Mouse (Mus musculus): ENCODE results near the gene Myh3. TPM values are rescaled to one million over a fixed set of nuclear protein-coding genes. Genes with fewer than 3 reads are reported as not detected.

Gene Myh3
- polyA plus RNA-seq, 2 experiments: 0.06 TPM

DNA sequence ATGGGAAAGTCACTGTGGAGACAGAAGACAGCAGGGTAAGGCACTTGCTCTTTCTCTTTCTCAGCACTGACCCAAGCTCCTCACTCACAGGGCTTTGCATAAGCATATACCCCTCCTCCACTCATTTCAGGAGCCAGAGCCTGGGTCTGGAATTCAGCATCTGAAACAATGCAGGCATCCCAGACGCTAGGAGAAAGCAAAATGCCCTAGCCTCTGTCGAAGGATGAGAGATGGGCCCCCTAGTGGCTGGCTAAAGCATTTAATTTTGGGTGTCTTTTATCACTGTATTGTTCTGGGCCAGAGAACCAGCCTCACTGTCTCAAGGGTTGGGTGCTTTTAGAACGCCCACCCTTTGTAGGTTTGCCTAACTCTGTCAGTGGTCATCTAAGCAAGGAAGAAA, 2.1 kb downstream of the Myh3 start:
- no peaks in the 10 kb centered on the region for H3K9me3 ChIP-seq (ENCODE audit: control insufficient read depth, low read length)
- H3K9ac ChIP-seq (replicated peaks): no peak overlapping the region
- H3K4me2 ChIP-seq (ENCODE audit: low read depth): no peak overlapping the region
- no peak overlapping the region for H3K27ac ChIP-seq
- no peaks in the 10 kb centered on the region for H3K36me3 ChIP-seq (replicated peaks; ENCODE audit: control insufficient read depth, insufficient read depth, low read depth)
- no peak overlapping the region for H3K4me3 ChIP-seq (ENCODE audit: insufficient read depth in 1 of 2, low read depth in 2 of 2, low read length in 2 of 2)
- no peak for TF ChIP-seq EP300 (IDR thresholded peaks at IDR 0.05; ENCODE audit: low read depth)
- peak; percentile 78 for TF ChIP-seq CTCF (IDR thresholded peaks at IDR 0.05; ENCODE audit: low read depth)
- DNase-seq (ENCODE audit: low read depth in 3 of 3, low spot score in 3 of 3) (peak in 2 of 3 experiments; percentile 9 to 11), ATAC-seq (ENCODE audit: insufficient read depth) (no peak)
- peaks cover 13% of the 10 kb centered on the region for H3K27me3 ChIP-seq (ENCODE audit: control insufficient read depth, insufficient read depth, low read length)
- no peaks in the 10 kb centered on the region for H3K4me1 ChIP-seq (replicated peaks; ENCODE audit: control insufficient read depth in 2 of 2, insufficient read depth in 2 of 2, low read length in 1 of 2)
- 2% methylated on average over 3 of the region's 3 CpGs for whole genome bisulfite sequencing (ENCODE audit: insufficient replicate concordance)

DNA sequence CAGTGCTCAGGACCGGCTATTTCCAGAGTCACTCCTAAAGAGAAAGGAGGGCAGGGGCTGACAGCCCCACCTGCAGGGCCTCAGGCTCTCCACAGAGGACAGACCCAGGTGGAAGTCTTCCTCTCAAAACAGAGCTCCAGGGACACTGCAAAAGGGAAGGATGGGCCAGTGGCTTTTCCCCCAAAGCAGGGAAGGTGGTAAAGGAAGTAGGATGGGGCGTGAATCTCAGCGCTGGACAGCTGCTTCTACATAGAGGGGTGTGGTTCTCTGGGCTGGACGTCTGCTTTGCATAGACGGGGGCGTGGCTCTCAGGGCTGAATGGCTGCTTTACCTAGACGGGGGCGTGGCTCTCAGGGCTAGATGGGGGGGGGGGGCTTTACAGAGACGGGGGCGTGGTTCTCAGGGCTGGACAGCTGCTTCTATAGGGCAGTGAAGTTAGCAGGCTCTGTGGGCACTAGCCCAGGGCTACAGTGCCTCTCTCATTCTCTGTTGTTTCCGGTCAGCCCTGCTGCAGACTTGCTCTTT, 3.1 kb downstream of the Myh3 start:
- WGBS (ENCODE audit: insufficient replicate concordance): 9% methylated on average over 11 of the region's 11 CpGs
- H3K4me1 ChIP-seq (replicated peaks; ENCODE audit: control insufficient read depth in 2 of 2, insufficient read depth in 2 of 2, low read length in 1 of 2): no peaks in the 10 kb centered on the region
- H3K4me3 ChIP-seq (ENCODE audit: insufficient read depth in 1 of 2, low read depth in 2 of 2, low read length in 2 of 2): no peak overlapping the region
- DNase-seq (ENCODE audit: low read depth in 3 of 3, low spot score in 3 of 3): peak; percentile 20 to 30 (median 24)
- TF ChIP-seq CTCF (IDR thresholded peaks at IDR 0.05; ENCODE audit: low read depth) (no peak), EP300 (IDR thresholded peaks at IDR 0.05; ENCODE audit: low read depth) (no peak)
- no peak overlapping the region for H3K27ac ChIP-seq
- ATAC-seq (ENCODE audit: insufficient read depth): peak; percentile 42; the same call in 1 of the 2 replicates
- H3K36me3 ChIP-seq (replicated peaks; ENCODE audit: control insufficient read depth, insufficient read depth, low read depth): no peaks in the 10 kb centered on the region
- H3K4me2 ChIP-seq (ENCODE audit: low read depth): no peak overlapping the region
- no peaks in the 10 kb centered on the region for H3K9me3 ChIP-seq (ENCODE audit: control insufficient read depth, low read length)
- peaks cover 13% of the 10 kb centered on the region for H3K27me3 ChIP-seq (ENCODE audit: control insufficient read depth, insufficient read depth, low read length)
- no peak overlapping the region for H3K9ac ChIP-seq (replicated peaks)

DNA sequence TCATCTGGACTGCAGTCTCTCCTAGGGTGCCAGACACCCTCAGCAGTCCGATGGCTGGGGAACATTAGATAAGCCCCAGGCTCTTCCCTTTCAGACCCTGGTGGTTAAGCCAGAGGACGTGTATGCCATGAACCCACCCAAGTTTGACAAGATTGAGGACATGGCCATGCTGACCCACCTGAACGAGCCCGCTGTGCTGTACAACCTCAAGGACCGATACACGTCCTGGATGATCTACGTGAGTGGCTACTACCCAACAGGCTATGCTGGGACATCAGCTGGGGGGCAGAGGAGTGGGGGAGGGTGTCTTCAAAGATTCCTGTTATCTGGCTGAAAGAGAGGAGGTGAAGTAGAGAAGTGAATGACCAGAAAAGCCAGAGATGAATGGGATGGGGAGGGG, 4.1 kb downstream of the Myh3 start:
- H3K9ac ChIP-seq (replicated peaks): no peak overlapping the region
- H3K4me3 ChIP-seq (ENCODE audit: insufficient read depth in 1 of 2, low read depth in 2 of 2, low read length in 2 of 2): no peak overlapping the region
- no peaks in the 10 kb centered on the region for H3K36me3 ChIP-seq (replicated peaks; ENCODE audit: control insufficient read depth, insufficient read depth, low read depth)
- peaks cover 13% of the 10 kb centered on the region for H3K27me3 ChIP-seq (ENCODE audit: control insufficient read depth, insufficient read depth, low read length)
- H3K4me1 ChIP-seq (replicated peaks; ENCODE audit: control insufficient read depth in 2 of 2, insufficient read depth in 2 of 2, low read length in 1 of 2): no peaks in the 10 kb centered on the region
- ATAC-seq (ENCODE audit: insufficient read depth) (no peak), DNase-seq (ENCODE audit: low read depth in 3 of 3, low spot score in 3 of 3) (no peak)
- H3K4me2 ChIP-seq (ENCODE audit: low read depth): no peak overlapping the region
- H3K9me3 ChIP-seq (ENCODE audit: control insufficient read depth, low read length): no peaks in the 10 kb centered on the region
- TF ChIP-seq CTCF (IDR thresholded peaks at IDR 0.05; ENCODE audit: low read depth) (no peak), EP300 (IDR thresholded peaks at IDR 0.05; ENCODE audit: low read depth) (no peak)
- 47% methylated on average over 7 of the region's 7 CpGs for WGBS (ENCODE audit: insufficient replicate concordance)
- no peak overlapping the region for H3K27ac ChIP-seq

DNA sequence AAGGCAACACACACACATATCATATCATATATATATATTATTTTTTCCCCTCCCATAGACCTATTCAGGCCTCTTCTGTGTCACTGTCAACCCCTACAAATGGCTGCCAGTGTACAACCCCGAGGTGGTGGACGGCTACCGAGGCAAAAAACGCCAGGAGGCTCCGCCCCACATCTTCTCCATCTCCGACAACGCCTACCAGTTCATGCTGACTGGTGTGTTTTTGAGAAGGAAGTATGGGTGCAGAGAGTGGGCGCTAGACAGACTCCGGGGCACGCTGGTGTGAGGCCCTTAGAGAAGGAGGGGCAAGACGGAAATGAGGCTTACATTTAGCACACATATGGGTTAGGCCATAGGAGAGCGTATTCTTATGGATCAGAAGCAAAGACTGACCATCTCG, 4.7 kb downstream of the Myh3 start:
- H3K27me3 ChIP-seq (ENCODE audit: control insufficient read depth, insufficient read depth, low read length): peaks cover 13% of the 10 kb centered on the region
- DNase-seq (ENCODE audit: low read depth in 3 of 3, low spot score in 3 of 3): no peak
- no peak for TF ChIP-seq EP300 (IDR thresholded peaks at IDR 0.05; ENCODE audit: low read depth)
- TF ChIP-seq CTCF (IDR thresholded peaks at IDR 0.05; ENCODE audit: low read depth): no peak
- H3K36me3 ChIP-seq (replicated peaks; ENCODE audit: control insufficient read depth, insufficient read depth, low read depth): no peaks in the 10 kb centered on the region
- H3K4me2 ChIP-seq (ENCODE audit: low read depth): no peak overlapping the region
- H3K4me1 ChIP-seq (replicated peaks; ENCODE audit: control insufficient read depth in 2 of 2, insufficient read depth in 2 of 2, low read length in 1 of 2): no peaks in the 10 kb centered on the region
- no peak for ATAC-seq (ENCODE audit: insufficient read depth)
- no peak overlapping the region for H3K4me3 ChIP-seq (ENCODE audit: insufficient read depth in 1 of 2, low read depth in 2 of 2, low read length in 2 of 2)
- no peak overlapping the region for H3K27ac ChIP-seq
- no peaks in the 10 kb centered on the region for H3K9me3 ChIP-seq (ENCODE audit: control insufficient read depth, low read length)
- 55% methylated on average over 13 of the region's 13 CpGs for WGBS (ENCODE audit: insufficient replicate concordance)
- H3K9ac ChIP-seq (replicated peaks): no peak overlapping the region

DNA sequence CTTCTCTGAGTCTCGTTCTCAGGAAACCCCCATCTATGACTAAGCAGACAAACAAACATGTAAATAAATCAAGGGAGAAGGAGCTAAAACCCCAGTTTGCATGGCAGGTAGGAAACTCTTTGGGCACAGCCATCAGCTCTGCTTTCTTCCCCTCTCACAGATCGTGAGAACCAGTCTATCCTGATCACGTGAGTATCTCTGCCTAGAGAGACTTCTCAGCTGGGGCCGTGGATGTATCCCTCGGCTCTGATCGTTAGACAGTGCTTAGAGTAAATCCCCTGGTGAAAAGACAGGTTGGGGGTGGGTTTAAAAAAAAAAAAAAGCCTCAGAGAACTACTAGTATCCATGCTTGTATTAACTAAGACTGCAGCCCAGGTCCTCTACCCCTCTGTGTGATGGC, 5.1 kb downstream of the Myh3 start:
- no peak for DNase-seq (ENCODE audit: low read depth in 3 of 3, low spot score in 3 of 3)
- Histone ChIP-seq H3K36me3 (replicated peaks; ENCODE audit: control insufficient read depth, insufficient read depth, low read depth) (no peaks in the 10 kb centered on the region), H3K4me1 (replicated peaks; ENCODE audit: control insufficient read depth in 2 of 2, insufficient read depth in 2 of 2, low read length in 1 of 2) (no peaks in the 10 kb centered on the region), H3K9me3 (ENCODE audit: control insufficient read depth, low read length) (no peaks in the 10 kb centered on the region), H3K4me2 (ENCODE audit: low read depth) (no peak overlapping the region), H3K27ac (no peak overlapping the region), H3K4me3 (ENCODE audit: insufficient read depth in 1 of 2, low read depth in 2 of 2, low read length in 2 of 2) (no peak overlapping the region), H3K27me3 (ENCODE audit: control insufficient read depth, insufficient read depth, low read length) (peaks cover 13% of the 10 kb centered on the region), H3K9ac (replicated peaks) (no peak overlapping the region)
- ATAC-seq (ENCODE audit: insufficient read depth): no peak
- no peak for TF ChIP-seq CTCF (IDR thresholded peaks at IDR 0.05; ENCODE audit: low read depth)
- TF ChIP-seq EP300 (IDR thresholded peaks at IDR 0.05; ENCODE audit: low read depth): no peak
- 42% methylated on average over 6 of the region's 6 CpGs for WGBS (ENCODE audit: insufficient replicate concordance)

Data from liver, embryonic 14.5 days (tissue).